Mouse (Mus musculus) C2C12 (cell line): ENCODE results near the gene Gm20481.

Source experiments
- CTCF ChIP-seq: IDR thresholded peaks from one replicate; pipeline ENCODE4 v1.5.1; 2011; ENCODE audit not compliant: control insufficient read depth, insufficient read depth, insufficient read length
- FOSL1 ChIP-seq: IDR thresholded peaks from one replicate; pipeline ENCODE4 v1.8.0; 2011; ENCODE audit warnings: mild to moderate bottlenecking, low read length; ENCODE audit not compliant: poor library complexity, insufficient read depth, severe bottlenecking

DNA sequence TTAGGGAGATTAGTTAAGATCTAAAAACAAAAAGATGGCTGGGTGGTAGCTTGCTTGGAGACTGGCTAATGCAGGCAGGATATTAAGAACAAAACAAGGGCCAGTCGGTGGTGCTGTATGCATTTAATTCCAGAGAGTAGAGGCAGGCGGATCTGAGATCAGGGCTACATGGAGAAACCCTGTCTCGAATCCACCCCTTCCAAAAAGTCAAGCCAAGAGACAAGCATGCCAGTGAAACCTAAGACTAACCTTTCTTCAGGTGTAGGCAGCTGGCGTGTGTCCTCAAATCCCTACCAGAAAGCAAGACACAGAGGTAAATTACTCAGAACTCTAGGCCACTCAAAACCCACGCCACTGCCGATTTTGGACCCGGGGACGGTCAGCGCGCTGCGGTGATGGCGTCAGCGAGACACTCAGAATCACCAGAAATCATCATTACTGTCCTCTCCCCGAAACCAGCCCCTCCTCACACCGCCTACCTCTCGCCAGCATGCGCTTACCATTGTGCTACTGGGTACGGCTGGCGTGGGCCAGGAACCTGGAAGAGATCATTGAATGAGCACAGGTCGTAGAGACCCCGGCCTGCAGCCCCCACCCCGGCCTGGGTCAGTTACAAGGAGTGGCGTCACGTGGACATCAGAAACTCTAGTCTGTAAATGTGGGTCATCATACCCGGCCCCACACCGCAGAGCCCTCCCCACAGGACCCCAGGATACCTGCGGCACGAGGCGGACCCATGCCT, 17.9 kb upstream of the Gm20481 start:
- TF ChIP-seq CTCF (no peak), FOSL1 (no peak)
